Mouse (Mus musculus): ENCODE data around the gene Mdfic. TPM values are rescaled to one million over a fixed set of nuclear protein-coding genes. Genes with fewer than 3 reads are reported as not detected.
"Not testable (repeated sequence)": the region's sequence is repeated elsewhere in the genome, so short reads cannot be mapped to it uniquely, and the experiment has no call there.

The Mdfic gene
- polyA plus RNA-seq (2012; rRNA removed) (1.0 and 1.9 TPM in 2 replicates), polyA plus RNA-seq (2014; fragmentation: Nextera tagmentation; extraction: Ambion mirVana) (0.83 and 0.98 TPM in 2 replicates)

- no peaks in the 10 kb centered on the region for H3K9me3 ChIP-seq (ENCODE audit: control insufficient read depth, low read length)
- peak within 1 kb of the TSS; percentile 48 to 65 for H3K4me3 ChIP-seq (ENCODE audit: insufficient read depth in 1 of 2, low read depth in 2 of 2, low read length in 2 of 2)
- H3K27ac ChIP-seq = no peak within 1 kb of the TSS
- H3K36me3 ChIP-seq (replicated peaks; ENCODE audit: control insufficient read depth, insufficient read depth, low read depth) = no peaks in the 10 kb centered on the region
- H3K4me1 ChIP-seq (replicated peaks; ENCODE audit: control insufficient read depth in 2 of 2, insufficient read depth in 2 of 2, low read length in 1 of 2) = 0 out of 4 replicates have a peak, but pooled peaks cover 0 to 1% of the 10 kb centered on the region in 2 experiments
- TF ChIP-seq EP300 (IDR thresholded peaks at IDR 0.05; ENCODE audit: low read depth) = no peak
- no peak for TF ChIP-seq CTCF (IDR thresholded peaks at IDR 0.05; ENCODE audit: low read depth)
- H3K4me2 ChIP-seq (ENCODE audit: low read depth) = peak within 1 kb of the TSS; percentile 50
- H3K9ac ChIP-seq (replicated peaks) = peak within 1 kb of the TSS; percentile 40
- H3K27me3 ChIP-seq (ENCODE audit: control insufficient read depth, insufficient read depth, low read length) = peaks cover 5% of the 10 kb centered on the region
- ATAC-seq (ENCODE audit: insufficient read depth) (peak; percentile 61; the same call in 1 of the 2 replicates), DNase-seq (ENCODE audit: low read depth in 3 of 3, low spot score in 3 of 3) (no peak)
- 2% methylated on average over 16 of the region's 16 CpGs for WGBS (ENCODE audit: insufficient replicate concordance)
Measured at GRCm38 (mm10) chr6:15720461-15720817, at the start of gene Mdfic. Gene Mdfic (plus strand): TSS chr6:15720661.

- Histone ChIP-seq H3K36me3 (replicated peaks; ENCODE audit: control insufficient read depth, insufficient read depth, low read depth) (no peaks in the 10 kb centered on the region), H3K4me1 (replicated peaks; ENCODE audit: control insufficient read depth in 2 of 2, insufficient read depth in 2 of 2, low read length in 1 of 2) (no peaks in the 10 kb centered on the region), H3K9me3 (ENCODE audit: control insufficient read depth, low read length) (no peaks in the 10 kb centered on the region), H3K27ac (no peak overlapping the region), H3K9ac (replicated peaks) (no peak overlapping the region), H3K4me2 (ENCODE audit: low read depth) (no peak overlapping the region), H3K4me3 (ENCODE audit: insufficient read depth in 1 of 2, low read depth in 2 of 2, low read length in 2 of 2) (no peak overlapping the region), H3K27me3 (ENCODE audit: control insufficient read depth, insufficient read depth, low read length) (no peaks in the 10 kb centered on the region)
- no peak for TF ChIP-seq EP300 (IDR thresholded peaks at IDR 0.05; ENCODE audit: low read depth)
- no peak for TF ChIP-seq CTCF (IDR thresholded peaks at IDR 0.05; ENCODE audit: low read depth)
- ATAC-seq (ENCODE audit: insufficient read depth) (no peak), DNase-seq (ENCODE audit: low read depth in 3 of 3, low spot score in 3 of 3) (no peak)
Measured at GRCm38 (mm10) chr6:15671364-15671763, 49.1 kb upstream of the Mdfic start.

DNA sequence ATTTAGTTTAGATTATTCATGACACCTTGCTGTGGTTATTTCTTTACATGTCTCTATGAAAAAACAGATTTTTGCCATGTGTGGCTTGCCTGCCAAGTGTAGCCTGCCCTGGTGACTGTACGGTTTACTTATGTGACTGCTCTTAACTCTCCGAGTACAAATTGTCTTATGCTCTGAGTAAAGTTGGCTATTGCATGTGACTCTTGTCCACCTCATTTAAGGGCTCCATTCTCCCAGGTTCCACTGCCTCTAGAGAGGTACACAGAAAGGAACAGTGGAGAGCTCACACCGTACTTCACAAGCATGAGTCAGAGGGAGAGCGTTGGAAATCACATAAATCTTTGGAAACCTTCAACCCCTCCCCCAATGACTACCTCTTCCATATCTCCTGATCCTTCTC lies 10.4 kb upstream of the Mdfic start:
- no peak for ATAC-seq (ENCODE audit: insufficient read depth)
- no peaks in the 10 kb centered on the region for H3K27me3 ChIP-seq (ENCODE audit: control insufficient read depth, insufficient read depth, low read length)
- no peaks in the 10 kb centered on the region for H3K4me1 ChIP-seq (replicated peaks; ENCODE audit: control insufficient read depth in 2 of 2, insufficient read depth in 2 of 2, low read length in 1 of 2)
- 74% methylated on average over 4 of the region's 4 CpGs for WGBS (ENCODE audit: insufficient replicate concordance)
- H3K9ac ChIP-seq (replicated peaks) = no peak overlapping the region
- no peaks in the 10 kb centered on the region for H3K9me3 ChIP-seq (ENCODE audit: control insufficient read depth, low read length)
- no peak overlapping the region for H3K27ac ChIP-seq
- TF ChIP-seq EP300 (IDR thresholded peaks at IDR 0.05; ENCODE audit: low read depth) (no peak), CTCF (IDR thresholded peaks at IDR 0.05; ENCODE audit: low read depth) (no peak)
- DNase-seq (ENCODE audit: low read depth in 3 of 3, low spot score in 3 of 3) = no peak
- H3K4me3 ChIP-seq (ENCODE audit: insufficient read depth in 1 of 2, low read depth in 2 of 2, low read length in 2 of 2) = no peak overlapping the region
- H3K4me2 ChIP-seq (ENCODE audit: low read depth) = no peak overlapping the region
- no peaks in the 10 kb centered on the region for H3K36me3 ChIP-seq (replicated peaks; ENCODE audit: control insufficient read depth, insufficient read depth, low read depth)

DNA sequence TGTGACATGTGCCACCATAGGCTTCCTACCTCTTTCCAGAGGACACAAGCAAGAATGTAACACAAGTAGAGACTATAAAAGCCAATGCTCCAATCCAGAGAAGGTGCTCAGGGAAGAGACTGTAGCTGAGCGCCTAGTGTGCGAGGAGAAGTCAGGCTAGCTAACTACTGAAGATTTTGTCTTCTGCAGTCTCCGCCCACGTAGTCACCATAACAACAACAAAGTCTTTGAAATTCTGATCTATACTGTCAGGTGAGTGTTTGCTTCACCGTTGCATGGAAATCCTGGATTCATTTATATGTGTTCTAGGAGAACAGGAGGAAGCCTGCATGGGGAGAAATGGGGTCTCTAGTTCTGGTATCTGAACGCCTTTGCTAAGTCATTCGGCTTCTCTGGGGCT lies 9.8 kb upstream of the Mdfic start:
- Histone ChIP-seq H3K9me3 (ENCODE audit: control insufficient read depth, low read length) (no peaks in the 10 kb centered on the region), H3K4me2 (ENCODE audit: low read depth) (no peak overlapping the region), H3K27me3 (ENCODE audit: control insufficient read depth, insufficient read depth, low read length) (no peaks in the 10 kb centered on the region), H3K27ac (no peak overlapping the region), H3K36me3 (replicated peaks; ENCODE audit: control insufficient read depth, insufficient read depth, low read depth) (no peaks in the 10 kb centered on the region), H3K4me3 (ENCODE audit: insufficient read depth in 1 of 2, low read depth in 2 of 2, low read length in 2 of 2) (no peak overlapping the region), H3K9ac (replicated peaks) (no peak overlapping the region), H3K4me1 (replicated peaks; ENCODE audit: control insufficient read depth in 2 of 2, insufficient read depth in 2 of 2, low read length in 1 of 2) (no peaks in the 10 kb centered on the region)
- DNase-seq (ENCODE audit: low read depth in 3 of 3, low spot score in 3 of 3) (no peak), ATAC-seq (ENCODE audit: insufficient read depth) (no peak)
- TF ChIP-seq CTCF (IDR thresholded peaks at IDR 0.05; ENCODE audit: low read depth) (no peak), EP300 (IDR thresholded peaks at IDR 0.05; ENCODE audit: low read depth) (no peak)
- WGBS (ENCODE audit: insufficient replicate concordance) = 66% methylated on average over 7 of the region's 7 CpGs

GRCm38 (mm10) chr6:15712860-15713385 lies 7.5 kb upstream of the Mdfic start:
- Histone ChIP-seq H3K4me2 (ENCODE audit: low read depth) (no peak overlapping the region), H3K9ac (replicated peaks) (no peak overlapping the region), H3K9me3 (ENCODE audit: control insufficient read depth, low read length) (no peaks in the 10 kb centered on the region), H3K4me1 (replicated peaks; ENCODE audit: control insufficient read depth in 2 of 2, insufficient read depth in 2 of 2, low read length in 1 of 2) (no peaks in the 10 kb centered on the region), H3K27ac (no peak overlapping the region), H3K27me3 (ENCODE audit: control insufficient read depth, insufficient read depth, low read length) (no peaks in the 10 kb centered on the region), H3K4me3 (ENCODE audit: insufficient read depth in 1 of 2, low read depth in 2 of 2, low read length in 2 of 2) (no peak overlapping the region), H3K36me3 (replicated peaks; ENCODE audit: control insufficient read depth, insufficient read depth, low read depth) (no peaks in the 10 kb centered on the region)
- DNase-seq (ENCODE audit: low read depth in 3 of 3, low spot score in 3 of 3) = no peak
- no peak for ATAC-seq (ENCODE audit: insufficient read depth)
- 57% methylated on average over 2 of the region's 2 CpGs for WGBS (ENCODE audit: insufficient replicate concordance)
- no peak for TF ChIP-seq CTCF (IDR thresholded peaks at IDR 0.05; ENCODE audit: low read depth)
- TF ChIP-seq EP300 (IDR thresholded peaks at IDR 0.05; ENCODE audit: low read depth) = no peak

DNA sequence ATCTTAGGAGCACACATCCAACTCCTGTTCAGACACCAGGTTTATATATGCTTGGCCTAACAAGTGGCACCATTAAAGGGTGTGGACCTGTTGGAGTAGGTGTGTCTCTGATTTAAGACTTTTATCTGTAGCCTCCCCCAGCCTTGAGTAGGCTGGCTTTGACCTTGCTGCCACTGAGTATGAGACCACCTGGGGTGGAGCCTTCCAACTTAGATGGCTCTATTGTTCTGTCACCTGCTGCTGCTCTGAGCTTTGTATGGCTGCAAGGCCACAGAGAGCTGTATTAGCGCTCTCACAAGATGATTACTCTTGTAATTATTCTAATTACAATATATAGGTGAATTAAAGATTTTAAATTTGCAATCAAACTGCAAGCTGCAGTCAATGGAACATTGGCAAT lies 6.4 kb upstream of the Mdfic start:
- not testable (repeated sequence) for H3K36me3 ChIP-seq (replicated peaks; ENCODE audit: control insufficient read depth, insufficient read depth, low read depth); H3K9me3 ChIP-seq (ENCODE audit: control insufficient read depth, low read length); ATAC-seq (ENCODE audit: insufficient read depth); H3K27ac ChIP-seq; H3K4me1 ChIP-seq (replicated peaks; ENCODE audit: control insufficient read depth in 2 of 2, insufficient read depth in 2 of 2, low read length in 1 of 2); H3K9ac ChIP-seq (replicated peaks); H3K4me3 ChIP-seq (ENCODE audit: insufficient read depth in 1 of 2, low read depth in 2 of 2, low read length in 2 of 2); DNase-seq (ENCODE audit: low read depth in 3 of 3, low spot score in 3 of 3); H3K4me2 ChIP-seq (ENCODE audit: low read depth); H3K27me3 ChIP-seq (ENCODE audit: control insufficient read depth, insufficient read depth, low read length)
- 61% methylated on average over 1 of the region's 1 CpGs for WGBS (ENCODE audit: insufficient replicate concordance)
